Mouse (Mus musculus): ENCODE results near the gene Map4k2. TPM values are rescaled to one million over a fixed set of nuclear protein-coding genes. Genes with fewer than 3 reads are reported as not detected.

Gene Map4k2
- polyA plus RNA-seq, 1 experiment from 2014 or later, result 13.8 TPM

- Histone ChIP-seq H3K9ac (no peak overlapping the region), H3K4me1 (peaks cover 48% of the 10 kb centered on the region), H3K9me3 (no peaks in the 10 kb centered on the region), H3K36me3 (peaks cover 27% of the 10 kb centered on the region), H3K27ac (no peak overlapping the region), H3K4me3 (replicated peaks) (no peak overlapping the region), H3K4me2 (no peak overlapping the region), H3K27me3 (replicated peaks) (no peaks in the 10 kb centered on the region)
- ATAC-seq (ENCODE audit: insufficient read depth, low FRiP score, low read depth), result no peak
- WGBS, result 93% methylated on average over 6 of the region's 6 CpGs
Observed at GRCm38 (mm10) chr19:6339191-6339590, 1.7 kb upstream of the Map4k2 start.

- Histone ChIP-seq H3K4me2 (peak overlapping the region; percentile 95), H3K27me3 (replicated peaks) (no peaks in the 10 kb centered on the region), H3K4me1 (peaks cover 44% of the 10 kb centered on the region), H3K9ac (no peak overlapping the region), H3K4me3 (replicated peaks) (peak overlapping the region; percentile 74; the same call in 1 of the 2 replicates), H3K27ac (peak overlapping the region; percentile 44; the same call in 1 of the 2 replicates), H3K36me3 (peaks cover 27% of the 10 kb centered on the region), H3K9me3 (no peaks in the 10 kb centered on the region)
- 69% methylated on average over 15 of the region's 15 CpGs for WGBS
- no peak for ATAC-seq (ENCODE audit: insufficient read depth, low FRiP score, low read depth)
Observed at GRCm38 (mm10) chr19:6339890-6340504, 938 bp upstream of the Map4k2 start.

GRCm38 (mm10) chr19:6341453-6342077 lies 630 bp downstream of the Map4k2 start:
- 11% methylated on average over 23 of the region's 23 CpGs for WGBS
- Histone ChIP-seq H3K27ac (peak overlapping the region; percentile 48; the same call in 1 of the 2 replicates), H3K9ac (peak overlapping the region; percentile 63), H3K4me2 (peak overlapping the region; percentile 95), H3K9me3 (no peaks in the 10 kb centered on the region), H3K36me3 (peaks cover 29% of the 10 kb centered on the region), H3K4me1 (peaks cover 33% of the 10 kb centered on the region), H3K4me3 (replicated peaks) (peak overlapping the region; percentile 74), H3K27me3 (replicated peaks) (no peaks in the 10 kb centered on the region)
- no peak; the same call in 1 of the 2 replicates for ATAC-seq (ENCODE audit: insufficient read depth, low FRiP score, low read depth)

- no peak overlapping the region for H3K9ac ChIP-seq
- peak overlapping the region; percentile 95 for H3K4me2 ChIP-seq
- no peaks in the 10 kb centered on the region for H3K27me3 ChIP-seq (replicated peaks)
- peak overlapping the region; percentile 74; the same call in 1 of the 2 replicates for H3K4me3 ChIP-seq (replicated peaks)
- peaks cover 35% of the 10 kb centered on the region for H3K36me3 ChIP-seq
- H3K4me1 ChIP-seq, result peaks cover 29% of the 10 kb centered on the region; the same call in 1 of the 2 replicates
- H3K9me3 ChIP-seq, result no peaks in the 10 kb centered on the region
- H3K27ac ChIP-seq, result no peak overlapping the region
- 63% methylated on average over 5 of the region's 5 CpGs for WGBS
- ATAC-seq (ENCODE audit: insufficient read depth, low FRiP score, low read depth), result no peak
Observed at GRCm38 (mm10) chr19:6342276-6342933, 1.5 kb downstream of the Map4k2 start.

GRCm38 (mm10) chr19:6343066-6343925 lies 2.4 kb downstream of the Map4k2 start:
- H3K4me1 ChIP-seq, result peaks cover 26% of the 10 kb centered on the region; the same call in 1 of the 2 replicates
- no peak for ATAC-seq (ENCODE audit: insufficient read depth, low FRiP score, low read depth)
- no peak overlapping the region for H3K4me3 ChIP-seq (replicated peaks)
- no peak overlapping the region for H3K9ac ChIP-seq
- WGBS, result 80% methylated on average over 19 of the region's 19 CpGs
- no peak overlapping the region for H3K4me2 ChIP-seq
- peaks cover 27% of the 10 kb centered on the region; the same call in 1 of the 2 replicates for H3K36me3 ChIP-seq
- no peak overlapping the region for H3K27ac ChIP-seq
- H3K27me3 ChIP-seq (replicated peaks), result no peaks in the 10 kb centered on the region
- no peaks in the 10 kb centered on the region for H3K9me3 ChIP-seq

GRCm38 (mm10) chr19:6343996-6344395 lies 3.1 kb downstream of the Map4k2 start:
- 87% methylated on average over 5 of the region's 5 CpGs for WGBS
- Histone ChIP-seq H3K27ac (no peak overlapping the region), H3K4me3 (replicated peaks) (no peak overlapping the region), H3K27me3 (replicated peaks) (no peaks in the 10 kb centered on the region), H3K36me3 (peaks cover 21% of the 10 kb centered on the region; the same call in 1 of the 2 replicates), H3K9ac (no peak overlapping the region), H3K4me1 (peaks cover 29% of the 10 kb centered on the region), H3K9me3 (no peaks in the 10 kb centered on the region), H3K4me2 (no peak overlapping the region)
- ATAC-seq (ENCODE audit: insufficient read depth, low FRiP score, low read depth), result no peak

- peaks cover 17% of the 10 kb centered on the region for H3K4me1 ChIP-seq
- H3K4me2 ChIP-seq, result no peak overlapping the region
- H3K9ac ChIP-seq, result no peak overlapping the region
- H3K27ac ChIP-seq, result no peak overlapping the region
- no peaks in the 10 kb centered on the region for H3K9me3 ChIP-seq
- H3K36me3 ChIP-seq, result peaks cover 12% of the 10 kb centered on the region; the same call in 1 of the 2 replicates
- ATAC-seq (ENCODE audit: insufficient read depth, low FRiP score, low read depth), result no peak
- no peak overlapping the region for H3K4me3 ChIP-seq (replicated peaks)
- no peaks in the 10 kb centered on the region for H3K27me3 ChIP-seq (replicated peaks)
- 89% methylated on average over 5 of the region's 5 CpGs for WGBS
Observed at GRCm38 (mm10) chr19:6346023-6346422, 5.1 kb downstream of the Map4k2 start.

- 86% methylated on average over 10 of the region's 10 CpGs for WGBS
- peaks cover 11% of the 10 kb centered on the region for H3K4me1 ChIP-seq
- no peak for ATAC-seq (ENCODE audit: insufficient read depth, low FRiP score, low read depth)
Observed at GRCm38 (mm10) chr19:6346661-6347060, 5.7 kb downstream of the Map4k2 start.

GRCm38 (mm10) chr19:6347615-6348014 lies 6.7 kb downstream of the Map4k2 start:
- no peaks in the 10 kb centered on the region for H3K9me3 ChIP-seq
- 87% methylated on average over 4 of the region's 4 CpGs for WGBS
- peaks cover 12% of the 10 kb centered on the region; the same call in 1 of the 2 replicates for H3K36me3 ChIP-seq
- ATAC-seq (ENCODE audit: insufficient read depth, low FRiP score, low read depth), result no peak
- H3K4me1 ChIP-seq, result peaks cover 7% of the 10 kb centered on the region
- no peaks in the 10 kb centered on the region for H3K27me3 ChIP-seq (replicated peaks)
- no peak overlapping the region for H3K9ac ChIP-seq
- no peak overlapping the region for H3K4me2 ChIP-seq
- no peak overlapping the region for H3K27ac ChIP-seq
- H3K4me3 ChIP-seq (replicated peaks), result no peak overlapping the region

More at GRCm38 (mm10) chr19:6346661-6347060, 5.7 kb downstream of the Map4k2 start:
- no peak overlapping the region for H3K27ac ChIP-seq
- H3K27me3 ChIP-seq (replicated peaks), result no peaks in the 10 kb centered on the region
- no peaks in the 10 kb centered on the region for H3K9me3 ChIP-seq
- peaks cover 12% of the 10 kb centered on the region; the same call in 1 of the 2 replicates for H3K36me3 ChIP-seq
- no peak overlapping the region for H3K9ac ChIP-seq
- H3K4me3 ChIP-seq (replicated peaks), result no peak overlapping the region
- no peak overlapping the region for H3K4me2 ChIP-seq

- Histone ChIP-seq H3K9ac (no peak overlapping the region), H3K9me3 (no peaks in the 10 kb centered on the region), H3K36me3 (peaks cover 12% of the 10 kb centered on the region; the same call in 1 of the 2 replicates), H3K4me2 (no peak overlapping the region), H3K27me3 (replicated peaks) (no peaks in the 10 kb centered on the region), H3K27ac (peak overlapping the region; percentile 57), H3K4me3 (replicated peaks) (no peak overlapping the region), H3K4me1 (peaks cover 7% of the 10 kb centered on the region)
- WGBS, result 59% methylated on average over 9 of the region's 9 CpGs
- ATAC-seq (ENCODE audit: insufficient read depth, low FRiP score, low read depth), result no peak
Observed at GRCm38 (mm10) chr19:6348717-6349116, 7.8 kb downstream of the Map4k2 start.

GRCm38 (mm10) chr19:6349215-6349983 lies 8.5 kb downstream of the Map4k2 start:
- Histone ChIP-seq H3K27me3 (replicated peaks) (no peaks in the 10 kb centered on the region), H3K4me1 (peaks cover 7% of the 10 kb centered on the region), H3K4me3 (replicated peaks) (no peak overlapping the region), H3K4me2 (no peak overlapping the region), H3K9ac (no peak overlapping the region), H3K36me3 (peaks cover 12% of the 10 kb centered on the region; the same call in 1 of the 2 replicates), H3K27ac (peak overlapping the region; percentile 57), H3K9me3 (no peaks in the 10 kb centered on the region)
- WGBS, result 27% methylated on average over 14 of the region's 14 CpGs
- ATAC-seq (ENCODE audit: insufficient read depth, low FRiP score, low read depth), result no peak
